Mouse (Mus musculus) adipose tissue, adult 10 weeks (tissue): ENCODE measurements around the gene Olfr876. TPM values are rescaled to one million over a fixed set of nuclear protein-coding genes. Genes with fewer than 3 reads are reported as not detected.

Experiments
- polyA plus RNA-seq: library from polyadenylated mRNA; stranded (reverse); fragments of 350-450 nt; fragmentation: Illumina TruSeq; extraction: RNeasy Lipid Tissue Mini Kit (QIAGEN cat#74804); gene quantifications from one replicate; pipeline ENCODE4 v1.2.3, GENCODE M21; 2014; ENCODE audit warnings: low read depth, low replicate concordance

Gene Olfr876
- polyA plus RNA-seq = not detected

GRCm38 (mm10) chr9:37802731-37803130, at the start of gene Olfr876:
TSS of gene Olfr876 (plus strand) at chr9:37803031.

GRCm38 (mm10) chr9:37771759-37772158, 31.1 kb upstream of the Olfr876 start, which contains the start of gene Olfr875:
TSS of gene Olfr875 (plus strand) at chr9:37771857.

GRCm38 (mm10) chr9:37853969-37854368, 51.1 kb downstream of the Olfr876 start, which contains the start of gene Olfr877:
TSS of gene Olfr877 (plus strand) at chr9:37854269.

Other genes with a start within 250 kb of the Olfr876 start
- 19.3 TPM for gene Siae, start 247.3 kb upstream of the Olfr876 start, polyA plus RNA-seq
- gene Spa17, start 189.3 kb upstream of the Olfr876 start, polyA plus RNA-seq = 56.0 TPM
- 84.2 TPM for gene Tbrg1, start 145.7 kb upstream of the Olfr876 start, polyA plus RNA-seq
- not detected for gene Panx3, start 133.8 kb upstream of the Olfr876 start, polyA plus RNA-seq
- gene Olfr160, start 86.8 kb upstream of the Olfr876 start, polyA plus RNA-seq = not detected
- gene Olfr874, start 57.9 kb upstream of the Olfr876 start, polyA plus RNA-seq = not detected
- gene Olfr875, start 31.2 kb upstream of the Olfr876 start, polyA plus RNA-seq = not detected
- not detected for gene Olfr877, start 51.2 kb downstream of the Olfr876 start, polyA plus RNA-seq
- not detected for gene Olfr145, start 93.7 kb downstream of the Olfr876 start, polyA plus RNA-seq
- not detected for gene Olfr878, start 114.8 kb downstream of the Olfr876 start, polyA plus RNA-seq
- gene Olfr881, start 188.8 kb downstream of the Olfr876 start, polyA plus RNA-seq = not detected
- gene Olfr883, start 222.8 kb downstream of the Olfr876 start, polyA plus RNA-seq = not detected
- gene Olfr884, start 243.5 kb downstream of the Olfr876 start, polyA plus RNA-seq = not detected